Mouse (Mus musculus) adrenal gland, adult 2 months (tissue): ENCODE data around the gene Raver2. TPM values are rescaled to one million over a fixed set of nuclear protein-coding genes. Genes with fewer than 3 reads are reported as not detected.

Experiments used
- DNase-seq: peaks from one replicate; pipeline ENCODE4 v3.0.0; 2021
- polyA plus RNA-seq: library from polyadenylated mRNA; depleted of rRNA; stranded (reverse); fragments of >200 nt; gene quantifications from 2 replicates; pipeline ENCODE4 v1.2.3, GENCODE M21; 2012
- total RNA-seq, 2 experiments: library from RNA; stranded (reverse); gene quantifications; 2 replicates each; pipeline ENCODE4 v1.2.3; 2021

The Raver2 gene
- total and polyA plus RNA-seq, 3 experiments = 1.4 to 4.8 (median 4.2) TPM

DNA sequence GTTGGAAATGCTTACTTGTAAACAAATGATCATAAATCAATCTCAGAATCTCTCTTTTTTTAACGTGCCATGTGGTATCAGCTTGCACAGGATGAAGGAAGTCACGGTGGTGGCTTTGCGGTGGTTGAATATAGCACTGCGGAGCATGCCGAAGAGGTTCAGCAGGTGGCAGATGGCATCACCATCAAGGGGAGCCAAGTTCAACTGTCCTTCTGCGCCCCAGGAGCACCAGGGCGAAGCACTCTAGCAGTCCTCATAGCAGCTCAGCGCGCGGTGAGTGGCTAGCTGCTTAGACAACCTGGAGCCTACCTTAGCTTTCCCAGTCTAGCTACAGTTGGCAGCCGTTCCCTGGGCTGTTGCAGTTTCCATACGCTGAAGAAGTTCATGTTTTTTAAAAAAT is 38.3 kb downstream of the Raver2 start:
- DNase-seq = no peak

- DNase-seq = no peak
Measured at GRCm38 (mm10) chr4:101121002-101121401, 52.2 kb downstream of the Raver2 start.

GRCm38 (mm10) chr4:101135013-101135412 is 66.2 kb downstream of the Raver2 start:
- DNase-seq = no peak

DNA sequence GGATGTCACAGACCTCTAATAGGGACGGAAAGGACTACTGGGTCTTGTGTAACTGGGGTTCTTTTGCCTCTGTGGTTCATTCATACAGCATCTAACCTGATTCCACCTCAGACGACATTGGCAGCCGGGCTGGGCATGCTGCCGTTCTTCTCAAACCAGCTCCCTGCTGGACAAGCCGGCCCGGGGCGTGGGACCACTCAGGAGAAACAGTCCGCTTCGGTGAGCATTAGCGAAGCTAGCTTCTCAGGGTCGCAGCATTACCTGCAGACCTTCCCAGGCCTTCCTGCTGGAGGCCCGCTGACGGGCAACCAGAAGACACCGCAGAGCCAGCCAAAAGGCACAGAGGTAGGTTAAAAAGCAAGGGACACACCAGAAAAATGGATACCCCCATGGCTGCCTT is 67.1 kb downstream of the Raver2 start:
- DNase-seq = no peak

- no peak for DNase-seq
Measured at GRCm38 (mm10) chr4:101137975-101138374, 69.2 kb downstream of the Raver2 start.

DNA sequence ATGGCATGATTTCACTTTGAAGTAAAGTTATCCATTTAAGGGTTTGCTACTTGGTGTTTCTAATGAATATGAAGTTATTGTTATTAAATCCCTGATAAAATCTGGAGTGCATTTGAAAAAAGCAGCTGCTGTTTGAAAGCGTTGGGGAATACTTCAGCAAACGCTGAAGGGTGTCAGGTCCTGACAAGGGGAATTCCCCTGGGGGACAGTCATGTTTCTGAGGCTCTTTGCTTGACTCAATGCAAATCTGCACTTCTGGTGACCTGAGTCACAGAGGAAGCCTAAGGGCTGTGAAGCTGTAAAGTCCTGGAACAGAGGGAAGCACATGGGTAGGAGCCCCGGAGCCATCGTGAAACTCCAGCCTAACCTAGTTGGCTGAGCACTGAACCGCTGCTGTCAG is 73.0 kb downstream of the Raver2 start:
- DNase-seq = no peak

GRCm38 (mm10) chr4:101143901-101144300 is 75.1 kb downstream of the Raver2 start:
- DNase-seq = no peak

GRCm38 (mm10) chr4:101144361-101144760 is 75.6 kb downstream of the Raver2 start:
- DNase-seq = no peak

DNA sequence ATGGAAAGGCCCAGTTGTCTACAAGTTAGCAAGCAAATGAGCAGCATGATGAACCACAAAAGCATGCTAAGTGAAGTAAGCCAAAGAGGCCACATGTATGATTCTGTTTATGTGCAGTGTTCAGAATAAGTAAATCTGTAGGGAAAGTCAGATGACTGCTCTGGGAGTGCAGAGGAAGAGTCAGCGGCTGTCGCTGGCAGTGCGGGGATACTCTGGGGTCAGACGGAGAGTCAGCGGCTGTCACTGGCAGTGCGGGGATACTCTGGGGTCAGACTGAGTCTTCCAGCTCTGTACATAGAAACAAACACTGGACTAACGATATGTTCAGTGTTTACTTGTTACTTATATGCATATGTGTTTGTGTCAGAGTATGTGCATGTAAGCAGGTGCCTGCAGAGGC is 76.0 kb downstream of the Raver2 start:
- no peak for DNase-seq

DNA sequence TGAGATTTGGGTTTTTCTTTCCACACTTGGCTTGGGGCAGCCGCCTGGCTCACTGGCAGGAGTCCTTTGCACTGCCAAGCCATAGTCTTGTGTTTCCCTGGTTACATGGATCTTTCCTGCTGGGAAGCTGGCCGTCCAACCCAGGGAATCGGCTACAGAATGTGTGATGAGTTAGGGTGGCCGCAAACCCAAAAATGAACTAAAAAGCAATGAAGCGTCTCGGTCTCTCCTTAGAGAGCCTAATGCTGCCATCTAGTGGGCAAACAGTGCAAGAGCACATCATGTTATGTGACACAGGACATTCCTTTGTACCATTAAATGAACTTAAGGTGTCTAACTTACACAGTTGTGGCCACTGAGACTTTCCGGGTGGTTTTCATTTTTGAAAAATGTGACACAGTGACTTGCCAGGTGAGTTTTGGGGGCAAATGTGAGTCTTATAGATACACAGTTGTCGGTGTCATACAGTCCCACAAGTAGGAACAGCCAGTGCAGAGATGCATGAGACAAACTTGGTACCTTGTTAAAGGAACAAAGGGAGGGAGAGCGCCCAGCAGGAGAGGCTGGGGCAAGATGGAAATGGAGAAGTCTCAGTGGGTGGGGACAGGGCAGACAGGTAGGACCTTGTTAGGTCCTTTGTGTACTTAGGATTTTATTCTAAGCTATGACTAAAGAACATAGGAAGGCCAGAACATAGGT is 77.4 kb downstream of the Raver2 start:
- peak; percentile 52 for DNase-seq

DNA sequence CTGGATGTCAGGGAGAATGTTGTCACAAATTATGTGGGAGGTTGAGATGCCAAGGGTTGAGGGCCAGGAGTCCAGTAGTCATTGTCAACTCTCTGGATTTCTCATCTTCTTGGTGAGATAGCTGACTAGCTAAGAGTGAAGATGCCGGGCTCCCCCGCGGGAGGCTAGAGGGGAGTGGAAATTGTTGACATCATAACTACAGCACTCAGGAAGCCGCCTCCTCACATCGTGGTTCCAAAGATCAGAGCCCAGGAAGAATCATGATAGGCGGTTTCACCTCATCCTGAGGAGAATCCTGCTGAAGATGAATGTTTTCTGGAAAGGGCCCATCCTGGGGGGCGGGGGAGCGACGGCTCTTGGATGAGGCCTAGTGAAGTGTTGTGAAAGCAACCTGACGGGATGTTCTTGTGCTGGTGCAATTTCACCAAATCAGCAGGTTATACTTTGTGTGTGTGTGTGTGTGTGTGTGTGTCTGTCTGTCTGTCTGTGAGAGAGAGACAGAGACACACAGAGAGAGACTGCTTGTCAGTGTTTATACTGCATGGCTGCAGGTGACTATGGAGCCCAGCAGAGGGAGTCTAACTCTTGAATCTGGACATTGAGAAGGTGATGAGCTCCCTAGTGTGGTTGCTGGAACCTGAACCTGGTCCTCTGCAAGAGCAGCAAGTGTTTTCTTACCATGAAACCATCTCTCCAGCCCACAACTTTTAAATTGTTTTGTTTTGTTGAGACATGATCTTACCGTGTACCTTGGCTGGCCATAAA is 78.3 kb downstream of the Raver2 start:
- DNase-seq = no peak

GRCm38 (mm10) chr4:101155541-101155940 is 86.8 kb downstream of the Raver2 start:
- DNase-seq = peak; percentile 74

GRCm38 (mm10) chr4:101157476-101157875 is 88.7 kb downstream of the Raver2 start:
- DNase-seq = no peak

DNA sequence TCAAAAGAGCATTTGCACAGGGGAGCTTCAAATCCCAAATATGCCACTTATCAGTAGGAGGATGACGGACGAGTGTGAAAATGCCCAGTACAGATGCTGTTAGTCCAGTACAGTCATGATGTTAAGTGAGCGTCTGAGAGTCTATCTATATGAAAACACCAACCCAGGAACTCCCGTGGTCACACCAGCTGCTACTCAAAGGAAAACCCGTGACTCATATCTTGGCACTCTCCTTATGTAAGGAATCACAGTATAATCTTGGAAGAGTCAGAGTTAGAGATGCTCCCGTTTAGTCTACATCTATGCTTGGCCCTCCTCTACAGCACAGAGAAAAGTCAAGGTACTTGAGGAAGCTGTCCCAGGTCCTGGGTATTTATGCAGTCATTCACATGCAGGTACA is 89.5 kb downstream of the Raver2 start:
- DNase-seq = no peak

- no peak for DNase-seq
Measured at GRCm38 (mm10) chr4:101159191-101159764, 90.5 kb downstream of the Raver2 start.

- DNase-seq = peak; percentile 60
Measured at GRCm38 (mm10) chr4:101160821-101161220, 92.0 kb downstream of the Raver2 start.

DNA sequence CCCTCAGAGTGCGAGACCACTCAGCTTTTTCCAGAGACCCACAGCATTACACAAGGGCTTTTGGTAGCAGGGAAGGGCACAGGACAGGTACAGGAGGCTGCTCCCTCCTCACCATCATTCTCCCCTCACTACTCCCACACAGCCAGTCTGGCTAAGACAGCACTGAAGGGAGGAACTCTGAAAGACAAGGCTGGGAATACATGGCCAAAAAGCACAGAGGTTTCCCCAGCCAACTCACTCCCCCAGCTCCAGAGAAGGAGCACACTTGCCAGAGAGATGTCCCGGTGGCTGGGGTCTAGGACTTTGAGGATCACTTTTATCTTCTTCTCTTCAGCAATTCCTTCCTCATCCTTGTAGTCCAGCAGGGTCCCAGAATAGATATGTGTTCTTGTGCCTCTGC is 95.4 kb downstream of the Raver2 start:
- no peak for DNase-seq

DNA sequence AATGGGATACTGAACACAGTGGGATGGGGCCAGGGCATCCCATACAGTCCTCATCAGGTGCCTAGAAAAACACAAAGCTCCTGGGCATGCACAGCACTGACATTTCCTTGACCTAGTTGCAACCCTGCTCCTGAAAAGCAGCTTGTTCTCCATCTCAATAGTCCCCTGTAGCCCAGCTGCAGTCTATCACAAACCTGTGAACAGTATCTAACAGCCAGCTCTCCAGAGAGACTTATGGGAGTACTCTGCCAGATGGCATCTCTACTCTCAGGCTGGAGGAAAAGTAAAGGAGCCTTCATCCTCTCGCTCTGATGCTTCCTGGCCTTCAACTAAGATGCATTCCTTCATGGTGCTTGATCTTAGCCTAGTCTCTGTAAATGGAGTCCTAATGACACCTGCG is 95.9 kb downstream of the Raver2 start:
- DNase-seq = no peak

GRCm38 (mm10) chr4:101165776-101166175 is 97.0 kb downstream of the Raver2 start:
- peak; percentile 61 for DNase-seq

DNA sequence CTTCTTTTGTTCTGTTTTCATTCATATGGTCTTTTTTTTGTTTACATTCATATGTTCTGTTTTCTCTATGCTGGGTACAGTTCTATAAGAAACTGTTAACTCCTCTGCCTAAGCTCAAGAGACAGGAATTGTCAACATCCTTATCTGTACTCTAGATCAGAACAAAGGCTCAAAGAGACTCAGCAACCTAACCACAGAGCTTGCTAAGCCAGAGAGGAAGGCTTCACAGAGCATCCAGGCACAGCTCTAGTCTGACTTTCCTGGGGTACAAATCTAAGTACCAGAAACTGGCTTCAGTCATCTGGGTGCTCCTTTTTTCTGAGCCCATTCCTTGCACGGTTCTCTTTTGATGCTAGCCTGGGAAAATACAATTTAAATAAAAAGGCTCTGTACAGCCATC is 99.0 kb downstream of the Raver2 start:
- no peak for DNase-seq

DNA sequence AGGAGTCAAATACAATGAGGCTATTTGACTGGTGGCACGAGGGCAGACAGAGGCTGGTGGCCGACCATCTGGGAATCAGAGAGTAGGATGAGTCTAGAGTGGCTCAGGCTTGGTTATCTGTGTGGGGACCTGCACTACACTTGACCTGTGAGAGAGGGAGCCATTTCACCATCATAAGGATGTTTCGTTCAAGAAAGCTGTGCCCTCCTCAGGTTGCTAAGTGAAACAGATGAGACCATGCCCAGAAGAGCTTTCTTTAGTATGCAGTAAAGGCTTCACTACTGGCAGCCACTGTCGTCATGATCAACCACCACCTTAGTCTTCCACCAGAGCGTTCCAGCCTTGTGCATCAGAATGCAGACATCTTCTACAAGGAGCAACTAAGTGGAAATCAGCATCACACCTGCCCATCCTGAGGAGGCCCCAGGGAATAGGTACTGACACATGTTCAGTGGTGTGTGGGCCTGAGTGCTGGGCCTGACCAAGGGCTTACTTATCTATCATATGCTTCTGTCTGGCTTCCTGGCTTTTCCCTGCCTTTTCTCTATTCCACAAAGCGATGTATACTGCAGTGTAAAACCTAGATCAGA is 99.5 kb downstream of the Raver2 start:
- DNase-seq = peak; percentile 52

- no peak for DNase-seq
Measured at GRCm38 (mm10) chr4:101172738-101173137, 104.0 kb downstream of the Raver2 start.
